Mouse (Mus musculus) spleen, postnatal 10 days (tissue): ENCODE data around the gene Pgd.
A peak's percentile ranks its signal among the peaks of the same experiment; 100 is the strongest.

Source experiments
- DNase-seq, 2 experiments: peaks; one replicate each; pipeline ENCODE4 v3.0.0; 2021 to 2022; ENCODE audit warnings: low spot score in 2 of 2

Pgd gene

DNA sequence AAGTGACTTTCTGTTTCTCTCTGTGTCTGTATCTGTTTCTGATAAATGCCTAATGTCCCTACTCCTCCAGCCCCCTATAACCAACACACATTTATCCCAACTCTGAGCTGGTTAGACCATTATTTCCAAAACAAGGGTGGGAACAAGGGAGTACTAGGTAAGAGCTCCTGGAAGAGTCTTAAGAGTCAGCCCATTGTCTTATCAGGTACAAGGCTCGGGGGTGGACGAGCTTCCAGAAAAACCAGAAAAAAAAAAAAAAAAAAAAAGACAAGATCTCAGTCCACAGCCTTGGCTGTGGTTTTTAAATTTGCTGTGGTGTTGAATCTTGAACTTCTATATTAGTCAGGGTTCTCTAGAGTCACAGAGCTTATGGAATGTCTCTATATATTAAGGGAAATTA lies 1.4 kb upstream of the Pgd start:
- no peak for DNase-seq

DNA sequence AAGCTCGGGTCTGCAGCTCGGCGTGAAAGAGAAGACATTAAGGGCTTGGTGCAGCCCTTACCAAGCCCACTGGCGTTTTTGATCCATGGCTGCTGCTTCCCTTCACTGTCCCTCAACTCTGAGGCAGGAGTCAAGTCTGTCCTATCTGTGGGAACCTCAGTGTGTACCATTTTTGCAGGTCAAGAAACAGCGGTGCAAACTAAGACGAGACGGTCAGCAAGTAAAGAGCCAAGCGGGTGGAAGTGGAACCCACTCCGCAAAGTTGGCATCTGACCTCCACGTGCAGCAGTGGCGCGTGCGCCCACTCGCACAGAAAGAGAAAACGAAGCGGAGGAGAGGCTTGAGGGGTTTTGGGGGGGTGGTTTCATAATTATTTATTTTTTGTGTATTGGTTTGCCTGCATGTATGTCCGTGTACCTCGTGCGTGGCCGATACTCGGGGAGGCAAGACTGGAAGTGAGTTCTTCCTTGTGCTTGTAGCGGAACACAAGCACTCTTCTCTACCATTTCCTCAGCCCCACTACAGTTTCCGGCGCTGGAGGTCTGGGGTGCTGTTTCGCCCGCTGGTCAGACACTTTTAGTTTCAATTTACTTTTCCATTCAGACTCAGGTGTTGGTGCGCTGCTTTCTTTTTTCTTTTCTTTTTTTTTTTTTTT lies 513 bp upstream of the Pgd start:
- DNase-seq = peak in 1 of 2 experiments; percentile 58

DNA sequence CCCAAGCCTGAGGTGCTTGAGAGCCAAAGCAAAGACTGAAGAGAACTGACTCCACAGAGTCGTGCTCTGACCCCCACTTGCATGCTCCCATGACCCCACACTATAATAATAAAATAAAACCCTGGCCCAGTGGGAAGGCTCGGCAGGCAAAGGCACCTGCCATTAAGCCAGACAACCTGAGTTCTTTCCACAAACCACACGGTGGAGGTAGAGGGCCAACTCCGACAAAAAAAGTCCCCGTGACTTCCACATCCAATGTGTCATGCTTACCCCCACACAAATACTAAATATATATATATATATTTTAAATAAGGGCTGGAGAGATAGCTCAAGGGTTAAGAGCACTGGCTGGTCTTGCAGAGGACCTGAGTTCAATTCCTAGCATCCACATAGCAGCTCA lies 2.4 kb downstream of the Pgd start:
- no peak for DNase-seq

DNA sequence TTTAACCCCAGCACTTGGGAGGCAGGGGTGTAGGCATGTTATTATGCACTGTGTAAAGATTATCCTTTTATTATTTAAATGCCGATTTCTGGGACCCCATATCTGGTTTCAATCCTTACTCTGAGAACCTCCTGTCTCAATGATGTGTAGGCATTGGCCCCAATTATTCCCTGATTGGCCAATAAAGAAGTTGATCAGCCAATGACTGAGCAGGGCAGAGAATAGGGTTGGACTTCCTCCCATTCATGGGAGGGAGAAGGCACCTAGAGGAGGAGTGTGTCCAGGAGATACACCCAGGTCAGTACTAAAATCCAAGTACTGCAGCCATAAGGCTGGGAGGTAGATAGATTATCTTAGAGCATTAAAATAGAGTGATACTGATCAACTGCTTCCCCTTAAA lies 3.4 kb downstream of the Pgd start:
- DNase-seq = no peak

DNA sequence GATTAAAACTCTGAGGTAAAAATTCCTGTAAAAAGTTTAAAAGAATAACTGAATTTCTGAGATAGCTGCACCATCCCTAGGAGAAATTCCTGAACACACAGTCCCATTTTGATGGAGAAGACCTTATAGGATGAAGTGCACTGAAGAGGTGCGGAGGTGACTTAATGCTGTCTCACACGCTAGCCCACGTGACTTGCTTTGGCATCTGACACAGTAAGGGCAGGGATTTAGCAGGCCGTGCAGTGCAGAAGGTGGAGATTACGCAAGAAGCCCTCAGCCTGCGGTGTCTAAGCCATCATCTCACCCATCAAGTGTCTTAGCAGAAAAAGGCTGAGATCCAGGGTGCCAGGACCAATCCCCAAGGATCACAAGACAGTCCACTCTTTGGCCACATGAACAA lies 5.4 kb downstream of the Pgd start:
- no peak for DNase-seq

DNA sequence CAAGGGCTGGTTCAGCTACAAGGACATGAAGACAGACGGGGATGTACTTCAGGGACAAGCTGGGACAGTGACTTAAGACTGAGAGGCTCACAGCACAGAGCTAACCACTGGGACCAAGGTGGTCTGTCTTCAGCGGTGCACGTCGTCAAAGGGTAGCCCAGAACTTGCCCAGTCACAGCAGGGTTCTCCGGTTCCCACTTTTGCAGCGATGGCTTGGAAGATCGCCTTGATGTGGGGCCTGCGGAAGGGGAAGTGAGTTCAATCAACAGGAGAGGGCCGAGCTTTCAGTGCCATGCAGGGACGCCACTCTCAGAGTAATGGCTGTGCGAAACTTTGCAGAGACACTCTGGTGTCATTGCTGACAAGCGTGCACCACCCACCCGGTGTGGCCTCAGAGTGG lies 6.7 kb downstream of the Pgd start:
- no peak for DNase-seq

DNA sequence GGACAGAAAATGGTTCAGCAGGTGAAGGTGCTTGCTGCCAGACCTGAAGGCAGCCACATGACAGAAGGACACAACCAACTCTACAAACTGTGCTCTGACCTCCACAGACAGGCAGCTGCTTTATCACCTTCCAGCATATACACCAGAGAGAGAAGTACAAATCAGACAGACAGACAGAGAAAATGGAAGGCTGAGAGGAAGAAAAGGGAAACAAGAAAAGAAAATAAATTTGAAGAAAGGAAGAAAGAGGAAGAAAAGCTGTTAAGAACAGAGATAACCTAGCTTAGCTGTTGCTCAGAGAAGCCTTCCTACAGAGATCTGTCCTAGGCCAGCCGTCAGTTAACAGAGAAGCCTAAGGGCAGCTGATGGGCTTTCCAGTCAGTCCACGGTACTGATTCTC lies 7.4 kb downstream of the Pgd start:
- DNase-seq = no peak

DNA sequence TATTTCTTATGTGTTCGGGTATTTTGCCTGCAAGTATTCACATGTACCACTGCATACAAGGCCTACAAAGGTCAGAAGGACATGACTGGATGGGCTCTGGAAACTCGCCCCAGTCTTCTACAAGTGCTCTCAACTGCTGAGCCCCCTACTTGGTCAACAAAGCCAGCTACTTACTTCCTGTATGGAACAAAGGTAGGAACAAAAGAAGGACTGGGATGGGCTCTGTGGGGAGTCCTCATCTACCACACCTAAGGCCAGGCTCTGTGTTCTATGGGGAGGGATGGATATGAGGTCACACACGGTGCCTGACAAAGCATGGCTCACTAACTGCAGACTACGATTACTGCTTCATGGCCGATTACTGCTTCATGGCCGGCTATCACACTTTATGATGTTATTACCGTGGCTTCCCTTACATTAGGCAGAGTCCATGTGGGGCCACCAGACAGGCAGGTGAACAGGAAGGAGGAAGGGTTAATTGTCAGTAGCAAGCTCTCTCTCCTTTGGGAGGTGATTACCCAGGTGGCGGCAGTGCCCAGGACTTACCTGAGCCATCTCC lies 9.1 kb downstream of the Pgd start:
- no peak for DNase-seq

DNA sequence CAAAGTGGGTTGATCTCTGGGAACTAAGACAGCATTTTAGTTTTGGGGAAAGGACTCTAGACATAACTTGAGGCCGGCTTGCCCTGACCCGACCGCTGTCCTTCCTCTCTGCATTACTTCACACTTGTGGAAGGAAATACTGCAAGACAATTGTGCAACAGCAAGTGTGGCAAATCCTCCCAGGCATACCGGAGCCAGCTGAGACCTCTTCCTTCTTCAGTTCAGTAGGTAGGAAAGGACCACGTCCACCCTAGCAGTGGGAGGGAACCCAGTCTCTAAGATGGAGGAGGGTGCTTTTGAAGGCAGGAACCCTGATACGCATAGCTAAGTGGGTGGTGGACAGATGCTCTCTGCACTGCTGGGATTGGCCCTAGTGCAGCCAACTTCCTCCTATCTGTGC lies 10.9 kb downstream of the Pgd start:
- no peak for DNase-seq

DNA sequence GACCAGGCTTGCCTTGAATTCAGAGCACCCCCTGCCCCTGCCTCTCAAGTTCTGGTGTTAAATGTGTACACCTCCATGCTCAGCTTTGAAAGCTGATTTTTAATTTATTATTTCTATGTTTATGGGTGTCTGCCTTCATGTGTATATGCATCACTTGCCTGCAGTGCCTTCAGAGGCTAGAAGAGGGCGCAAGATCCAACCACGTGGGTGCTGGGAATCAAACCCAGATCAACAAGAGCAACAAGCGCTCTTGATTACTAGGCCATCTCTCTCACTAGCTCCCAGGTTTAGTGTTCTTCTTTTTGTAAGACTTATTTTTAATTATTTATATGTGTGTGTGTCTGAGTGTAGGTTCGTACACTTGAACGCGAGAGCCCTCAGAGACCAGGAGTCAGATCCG lies 11.7 kb downstream of the Pgd start:
- no peak for DNase-seq

DNA sequence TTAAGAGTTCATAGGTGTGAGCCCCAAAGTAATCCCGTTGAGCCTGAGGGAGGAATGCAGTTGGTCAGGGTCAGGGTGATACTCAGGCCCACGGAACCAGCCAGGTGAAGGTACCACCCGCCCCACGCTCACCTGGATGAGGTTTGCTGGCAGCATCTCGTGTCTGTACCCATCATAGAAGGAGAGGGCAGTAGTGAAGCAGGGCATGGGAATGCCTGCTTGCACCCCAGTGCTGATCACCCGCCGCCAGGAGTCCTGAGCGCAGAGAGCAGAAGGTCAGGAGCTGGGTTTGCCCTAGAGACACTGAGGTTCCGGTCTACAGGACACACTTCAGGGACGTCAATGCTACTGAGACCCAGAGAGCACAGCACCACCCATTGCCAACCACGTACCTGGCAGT lies 15.8 kb downstream of the Pgd start:
- DNase-seq = no peak

DNA sequence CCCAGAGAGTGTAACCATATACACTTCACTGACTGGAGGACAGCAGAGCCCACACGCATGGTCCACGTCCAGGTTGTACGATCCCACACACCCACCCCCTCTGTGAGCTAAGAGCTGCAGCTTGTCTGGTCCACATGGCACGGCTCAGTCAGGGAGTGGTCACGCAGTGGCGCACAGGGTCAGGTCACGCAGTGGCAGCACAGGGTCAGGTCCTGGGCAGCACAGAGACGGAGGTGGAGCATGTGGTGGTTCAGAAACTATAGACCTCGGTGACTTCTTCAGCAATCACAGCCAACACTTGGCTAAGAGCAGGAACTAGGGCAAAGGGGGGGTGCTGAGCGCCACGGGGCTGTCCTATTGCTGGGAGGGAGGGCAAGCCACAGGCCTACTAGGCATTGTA lies 16.3 kb downstream of the Pgd start:
- DNase-seq = no peak

DNA sequence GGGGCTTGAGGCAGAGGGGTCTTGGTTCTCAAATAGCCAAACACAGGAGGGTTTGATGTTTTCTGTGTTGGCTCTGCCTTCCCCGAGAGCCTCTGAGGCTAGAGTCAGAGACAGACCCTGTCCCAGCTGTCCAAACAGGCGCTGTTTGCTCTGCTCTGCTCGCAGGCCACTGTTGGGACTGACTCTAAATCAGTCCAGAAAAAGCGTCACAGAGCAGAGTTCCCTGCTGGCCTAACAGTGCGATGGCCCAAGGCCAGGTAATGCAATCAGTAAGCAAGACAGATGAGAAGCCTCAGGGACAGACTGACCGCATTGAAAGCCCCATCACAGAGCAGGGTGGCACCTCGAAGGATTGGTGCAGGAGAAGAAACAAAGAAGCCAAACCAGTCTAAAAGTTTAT lies 17.0 kb downstream of the Pgd start:
- no peak for DNase-seq

DNA sequence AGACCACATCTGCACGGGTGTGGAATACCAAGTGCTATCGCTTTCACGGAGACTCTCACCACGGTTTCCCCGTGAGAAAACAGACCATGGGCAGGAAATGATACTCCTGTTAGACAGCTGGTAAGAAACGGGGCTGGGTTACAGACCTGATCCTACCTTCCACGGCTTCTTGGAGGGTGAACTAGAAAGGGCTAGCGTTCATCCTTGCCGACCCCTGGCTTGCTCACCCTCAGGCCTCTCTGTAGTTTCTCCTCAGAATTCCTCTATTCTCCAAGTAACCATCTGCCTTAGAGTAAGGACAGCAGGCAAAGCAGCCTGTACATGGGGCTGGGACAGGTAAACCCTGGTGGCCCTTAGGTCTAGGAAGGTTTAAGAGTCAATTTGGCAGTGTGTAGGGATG lies 17.4 kb downstream of the Pgd start:
- DNase-seq = no peak

DNA sequence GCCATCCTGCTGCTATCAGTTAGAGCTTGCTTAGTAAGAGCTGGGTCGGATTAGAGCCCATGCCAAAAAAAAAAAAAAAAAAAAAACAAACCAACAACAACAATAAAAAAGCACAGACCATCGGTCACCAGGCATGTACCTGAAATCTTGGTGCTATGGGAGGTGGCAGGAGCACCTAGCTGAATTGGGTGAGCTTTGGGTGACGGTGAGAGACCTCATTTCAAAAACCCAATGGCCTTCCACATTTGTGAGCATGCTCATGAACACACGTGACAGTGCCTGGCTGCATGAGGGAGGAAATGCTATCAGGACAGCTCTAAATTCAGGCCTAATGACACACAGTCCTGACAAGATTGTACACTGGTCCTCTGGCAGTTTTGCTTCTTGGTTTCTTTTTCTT lies 18.5 kb downstream of the Pgd start:
- no peak for DNase-seq

DNA sequence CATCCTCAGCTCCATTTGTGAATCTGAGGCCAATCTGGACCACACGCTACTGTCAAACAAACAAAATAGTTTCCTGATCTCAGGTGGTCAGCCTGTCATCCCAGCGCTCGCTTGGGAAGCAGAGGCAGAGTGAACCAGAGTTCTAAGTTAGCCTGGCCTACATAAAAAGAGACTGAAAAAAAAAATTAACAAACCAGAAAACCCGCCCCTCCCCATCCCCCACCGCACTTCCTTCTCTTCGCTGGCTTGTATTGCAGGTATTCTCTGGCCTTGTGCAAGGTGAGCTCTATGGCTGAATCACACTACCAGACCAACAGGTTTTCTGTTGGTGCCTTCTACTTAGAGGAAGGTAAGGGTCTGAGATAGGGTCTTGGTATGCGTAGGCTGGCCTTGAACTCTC lies 19.0 kb downstream of the Pgd start:
- no peak for DNase-seq

DNA sequence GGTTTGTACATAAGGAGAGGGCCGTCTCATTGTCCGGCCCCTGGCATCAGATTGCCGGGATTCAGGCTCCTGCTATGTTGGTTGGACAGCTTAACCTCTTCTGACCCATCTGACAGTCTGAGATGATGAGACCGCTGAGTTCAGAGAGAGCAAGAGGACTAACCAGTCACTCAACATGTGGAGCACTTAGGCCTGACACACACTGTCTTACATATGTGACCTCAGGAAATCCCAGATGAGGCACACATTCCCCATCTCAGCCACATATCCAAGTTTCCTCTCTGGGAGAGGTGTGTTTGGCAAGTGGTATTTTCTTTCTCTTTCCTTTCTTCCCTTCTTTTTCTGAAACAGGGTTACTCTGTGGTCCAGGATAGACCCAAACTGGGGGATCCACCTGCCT lies 21.4 kb downstream of the Pgd start:
- no peak for DNase-seq

DNA sequence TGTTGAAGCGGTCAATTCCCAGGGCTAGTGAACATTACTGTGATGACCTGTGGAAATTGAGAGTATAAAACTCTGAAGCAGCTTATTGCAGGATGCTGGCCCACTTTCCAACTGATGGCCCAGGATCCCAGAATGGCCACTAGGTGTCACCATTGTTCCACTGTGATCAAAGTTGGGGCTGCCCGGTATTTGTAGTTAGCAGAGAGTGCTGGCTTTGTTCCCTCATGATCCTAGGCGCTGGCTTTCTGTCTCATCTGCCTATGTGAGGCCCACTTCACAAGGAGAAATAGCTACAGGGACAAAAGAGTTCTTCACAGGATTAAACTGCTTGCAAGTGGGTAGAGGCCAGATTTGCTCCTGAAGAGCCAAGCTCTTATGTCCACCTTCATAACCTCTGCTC lies 22.1 kb downstream of the Pgd start:
- DNase-seq = peak; percentile 58 to 80

DNA sequence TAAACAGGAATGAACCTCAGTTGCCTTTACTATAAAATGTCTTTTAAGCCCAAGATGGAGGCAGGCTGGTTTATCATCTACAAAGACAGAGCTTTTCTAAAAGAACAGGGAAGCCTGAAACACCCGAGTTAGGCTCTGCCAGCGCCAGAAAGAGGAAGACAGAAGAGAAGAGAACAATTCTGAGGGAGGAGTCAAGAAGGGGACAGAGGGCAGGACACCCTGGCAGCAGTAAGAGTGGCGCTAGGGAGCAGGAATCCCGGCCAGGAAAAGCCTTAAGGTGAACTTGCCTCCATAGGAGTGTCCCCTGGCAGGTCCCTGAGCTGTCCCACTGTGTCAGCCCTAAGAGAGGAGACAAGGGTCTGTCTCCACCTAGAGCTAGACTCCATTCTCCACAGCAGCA lies 23.0 kb downstream of the Pgd start:
- no peak for DNase-seq

DNA sequence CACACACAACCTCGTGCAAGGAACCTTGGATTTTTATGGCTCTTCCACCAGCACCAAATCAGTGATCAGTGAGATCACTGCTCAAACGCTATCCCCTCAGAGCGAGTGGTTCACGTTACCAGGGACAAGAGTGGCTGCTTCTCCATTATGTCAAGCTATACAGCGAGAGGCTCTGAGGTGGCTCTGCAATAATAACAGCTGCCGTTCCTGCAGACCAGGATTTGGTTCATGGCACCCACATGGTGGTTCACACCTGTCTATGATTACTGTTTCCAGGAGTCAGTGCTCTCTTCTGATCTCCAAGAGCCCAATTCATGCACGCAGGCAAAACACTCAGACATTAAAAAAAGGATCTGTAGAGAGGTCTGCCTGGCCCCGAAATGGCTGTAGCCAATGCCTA lies 28.1 kb downstream of the Pgd start:
- DNase-seq = no peak

DNA sequence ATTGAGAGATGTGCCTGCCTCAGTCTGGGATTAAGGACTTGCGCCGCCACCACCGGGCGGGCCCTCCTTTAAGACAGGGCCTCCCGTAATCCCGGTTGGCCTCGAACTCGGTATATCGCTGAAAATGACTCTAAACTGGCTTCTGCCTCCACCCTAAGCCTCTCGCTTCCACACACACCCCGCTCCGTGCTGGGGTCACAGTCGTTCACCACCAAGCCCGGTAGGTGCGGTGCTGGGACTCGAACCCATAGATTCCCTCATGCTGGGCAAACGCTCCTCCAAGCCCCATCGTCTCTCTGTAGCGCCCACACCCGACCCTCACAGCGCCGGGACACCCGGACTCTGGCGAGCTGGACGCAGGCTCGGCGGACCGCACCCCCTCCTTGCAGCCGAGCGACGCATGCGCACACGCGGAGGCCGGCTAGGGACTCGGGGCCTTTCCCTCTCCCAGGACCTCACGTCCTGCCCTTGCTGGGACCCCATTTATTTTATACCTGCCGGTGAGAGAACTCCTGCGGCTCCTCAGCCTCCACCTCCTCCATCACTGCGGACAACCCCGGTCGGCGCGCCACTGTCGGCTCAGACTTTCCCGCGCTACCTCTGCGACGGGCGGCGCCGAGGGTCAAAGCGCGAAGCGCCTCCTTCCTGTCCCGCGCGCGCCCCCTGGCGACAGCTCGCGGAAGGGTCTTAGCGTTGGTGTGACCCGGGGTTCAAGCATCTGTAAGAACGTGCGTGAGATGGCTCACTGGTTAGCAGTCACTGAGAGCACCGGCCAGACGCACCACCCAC lies 29.4 kb downstream of the Pgd start, which contains the start of gene Cenps:
Cenps (minus strand) TSS at position 648 of the 789 bp plus-strand sequence.
- DNase-seq = peak; percentile 94 to 96

DNA sequence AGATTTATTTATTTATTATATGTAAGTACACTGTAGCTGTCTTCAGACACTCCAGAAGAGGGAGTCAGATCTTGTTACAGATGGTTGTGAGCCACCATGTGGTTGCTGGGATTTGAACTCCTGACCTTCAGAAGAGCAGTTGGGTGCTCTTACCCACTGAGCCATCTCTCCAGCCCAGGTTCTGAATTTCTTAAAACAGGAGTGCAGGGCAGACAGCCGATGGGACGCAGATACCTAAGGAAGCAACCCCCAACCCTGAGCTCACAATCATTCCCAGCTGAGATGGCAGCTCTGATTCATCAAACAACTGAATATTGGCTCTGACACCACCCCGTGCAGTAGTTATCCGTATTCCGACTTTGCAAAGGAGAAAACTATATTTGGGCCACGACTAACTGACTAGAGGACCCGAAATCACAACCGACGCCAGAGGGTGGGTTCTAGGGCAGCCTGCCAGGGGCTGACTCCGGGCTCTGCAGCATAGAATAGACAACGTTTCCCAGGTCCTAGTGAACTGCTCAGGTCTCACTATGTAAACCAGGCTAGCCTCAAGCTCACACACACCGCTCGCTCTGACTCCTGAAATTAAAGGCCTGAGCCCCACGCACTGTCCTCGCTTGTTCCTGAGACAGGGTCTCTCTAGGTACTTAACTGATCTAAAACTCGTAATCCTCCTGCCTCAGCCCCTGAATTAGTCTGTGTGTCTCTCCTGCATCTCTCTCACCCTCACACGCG lies 30.3 kb downstream of the Pgd start:
- DNase-seq = no peak

DNA sequence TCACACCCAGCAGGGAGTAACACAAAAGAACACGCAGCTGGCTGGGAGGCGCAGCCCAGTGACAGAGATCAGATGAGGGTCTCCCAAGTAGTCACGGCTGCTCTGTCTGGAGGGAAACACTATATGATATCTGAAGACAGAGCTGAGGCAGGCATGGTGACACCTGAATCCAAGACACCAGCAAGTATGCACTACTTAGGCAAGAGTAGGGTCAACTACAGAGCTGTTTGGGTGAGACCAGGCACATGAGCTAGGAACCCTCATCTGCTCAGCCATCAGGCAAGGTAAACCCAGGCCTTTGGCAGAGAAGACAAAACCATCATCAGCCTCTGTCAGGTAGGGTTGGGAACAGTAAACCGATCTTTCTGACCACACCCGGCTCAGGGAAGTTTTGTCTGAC lies 33.2 kb downstream of the Pgd start:
- DNase-seq = no peak
